Mouse (Mus musculus) MEL (cell line): ENCODE measurements around the gene Gm20388. TPM values are rescaled to one million over a fixed set of nuclear protein-coding genes. Genes with fewer than 3 reads are reported as not detected.

ENCODE experiments used
- DNase-seq: peaks from one replicate; pipeline ENCODE4 v3.0.0; 2011; ENCODE audit warnings: low read depth, low spot score
- H3K27ac ChIP-seq: 2 replicates; pipeline ENCODE4 v1.5.1; 2012; ENCODE audit warnings: low read depth, mild to moderate bottlenecking, control low read depth, low read length, moderate library complexity; ENCODE audit not compliant: control insufficient read depth
- H3K27me3 ChIP-seq, 2 experiments: fragments of 150-350 bp in 1 of 2; sonication (generic) in 1 of 2; 2 replicates each; pipeline ENCODE4 v1.6.1; 2012; ENCODE audit warnings: low read length in 2 of 2, mild to moderate bottlenecking in 2 of 2, improper control_type of control experiment in 1 of 2, moderate library complexity in 1 of 2; ENCODE audit not compliant: insufficient read depth in 2 of 2, control insufficient read depth in 1 of 2
- H3K36me3 ChIP-seq, 2 experiments: 2 replicates each; pipeline ENCODE4 v1.6.1; 2012 to 2014; ENCODE audit warnings: low read length in 2 of 2, improper control_type of control experiment in 1 of 2, inconsistent platforms in 1 of 2, mild to moderate bottlenecking in 1 of 2; ENCODE audit not compliant: insufficient read depth in 2 of 2, control insufficient read depth in 1 of 2
- H3K4me1 ChIP-seq, 2 experiments: fragments of 150-350 bp in 1 of 2; sonication (generic) in 1 of 2; 2 replicates each; pipeline ENCODE4 v1.6.1; 2012; ENCODE audit warnings: low read length in 2 of 2, improper control_type of control experiment in 1 of 2, mild to moderate bottlenecking in 1 of 2; ENCODE audit not compliant: insufficient read depth in 2 of 2, control insufficient read depth in 1 of 2
- H3K4me3 ChIP-seq, 2 experiments: fragments of 150-350 bp in 1 of 2; sonication (generic) in 1 of 2; 2 replicates each; pipeline ENCODE4 v1.5.1; 2012; ENCODE audit warnings: low read depth in 2 of 2, low read length in 2 of 2, mild to moderate bottlenecking in 2 of 2, moderate library complexity in 2 of 2, control low read depth in 1 of 2, improper control_type of control experiment in 1 of 2; ENCODE audit not compliant: control insufficient read depth in 1 of 2, insufficient read depth in 1 of 2
- H3K79me2 ChIP-seq: 2 replicates; pipeline ENCODE4 v1.6.1; 2012; ENCODE audit warnings: mild to moderate bottlenecking, low read length, moderate library complexity; ENCODE audit not compliant: control insufficient read depth, poor library complexity, insufficient read depth
- H3K9ac ChIP-seq: 2 replicates; pipeline ENCODE4 v1.6.1; 2012; ENCODE audit warnings: low read depth, mild to moderate bottlenecking, control low read depth, low read length, moderate library complexity; ENCODE audit not compliant: control insufficient read depth, poor library complexity, severe bottlenecking
- H3K9me3 ChIP-seq: fragments of 150-350 bp; sonication (generic); replicated peaks from 2 replicates; pipeline ENCODE4 v1.6.1; 2012; ENCODE audit warnings: mild to moderate bottlenecking, low read length, improper control_type of control experiment, moderate library complexity; ENCODE audit not compliant: insufficient read depth
- BHLHE40 ChIP-seq: IDR thresholded peaks from 2 replicates; pipeline ENCODE4 v1.6.1; 2012; ENCODE audit warnings: low read depth, mild to moderate bottlenecking, inconsistent platforms, low read length, improper control_type of control experiment, borderline replicate concordance
- CTCF ChIP-seq, 3 experiments: IDR thresholded peaks in 2 of 3; conservative IDR thresholded peaks in 1 of 3; 2 replicates each; pipeline ENCODE4 v1.5.1; 2011 to 2012; ENCODE audit warnings: low read length in 3 of 3, low read depth in 2 of 3, mild to moderate bottlenecking in 2 of 3, improper control_type of control experiment in 1 of 3, inconsistent platforms in 1 of 3, mixed read lengths in 1 of 3, moderate library complexity in 1 of 3; ENCODE audit not compliant: control insufficient read depth in 1 of 3, insufficient read depth in 1 of 3, poor library complexity in 1 of 3, severe bottlenecking in 1 of 3
- EP300 ChIP-seq, 2 experiments: IDR thresholded peaks; 2 replicates each; pipeline ENCODE4 v1.6.1; 2011; ENCODE audit warnings: improper control_type of control experiment in 2 of 2, low read length in 2 of 2, low read depth in 1 of 2, mild to moderate bottlenecking in 1 of 2
- ETS1 ChIP-seq: IDR thresholded peaks from 2 replicates; pipeline ENCODE4 v1.6.1; 2012; ENCODE audit warnings: low read depth, mild to moderate bottlenecking, inconsistent platforms, low read length, improper control_type of control experiment, moderate library complexity
- HCFC1 ChIP-seq: IDR thresholded peaks from 2 replicates; pipeline ENCODE4 v1.6.1; 2012; ENCODE audit warnings: low read depth, mild to moderate bottlenecking, inconsistent platforms, low read length, improper control_type of control experiment, moderate library complexity
- JUND ChIP-seq: IDR thresholded peaks from 2 replicates; pipeline ENCODE4 v1.6.1; 2011; ENCODE audit warnings: low read depth, mild to moderate bottlenecking, improper control_type of control experiment, low read length
- KAT2A ChIP-seq: conservative IDR thresholded peaks from 2 replicates; pipeline ENCODE4 v1.6.1; 2012; ENCODE audit warnings: low read depth, low read length, improper control_type of control experiment, inconsistent platforms
- MAZ ChIP-seq: IDR thresholded peaks from 2 replicates; pipeline ENCODE4 v1.6.1; 2012; ENCODE audit warnings: low read depth, mild to moderate bottlenecking, inconsistent platforms, low read length, improper control_type of control experiment
- MYC ChIP-seq: IDR thresholded peaks from 2 replicates; pipeline ENCODE4 v1.6.1; 2011; ENCODE audit warnings: low read depth, mild to moderate bottlenecking, low read length, improper control_type of control experiment, moderate library complexity
- NELFE ChIP-seq: IDR thresholded peaks from 2 replicates; pipeline ENCODE4 v1.6.1; 2011; ENCODE audit warnings: low read depth, low read length, improper control_type of control experiment
- NRF1 ChIP-seq: IDR thresholded peaks from 2 replicates; pipeline ENCODE4 v1.6.1; 2014; ENCODE audit warnings: low read depth, mild to moderate bottlenecking, inconsistent platforms, low read length, improper control_type of control experiment, moderate library complexity; ENCODE audit not compliant: poor library complexity, insufficient read depth, severe bottlenecking
- POLR2AphosphoS2 ChIP-seq: IDR thresholded peaks from 2 replicates; pipeline ENCODE4 v1.6.1; 2011; ENCODE audit warnings: low read length, improper control_type of control experiment
- RAD21 ChIP-seq: IDR thresholded peaks from 2 replicates; pipeline ENCODE4 v1.6.1; 2011; ENCODE audit warnings: mild to moderate bottlenecking, low read depth, low read length, improper control_type of control experiment
- TCF12 ChIP-seq: IDR thresholded peaks from 2 replicates; pipeline ENCODE4 v1.6.1; 2014; ENCODE audit warnings: low read depth, mild to moderate bottlenecking, inconsistent platforms, low read length, improper control_type of control experiment, moderate library complexity
- UBTF ChIP-seq: IDR thresholded peaks from 2 replicates; pipeline ENCODE4 v1.6.1; 2012; ENCODE audit warnings: low read depth, mild to moderate bottlenecking, inconsistent platforms, low read length, improper control_type of control experiment, moderate library complexity, borderline replicate concordance; ENCODE audit not compliant: insufficient read depth
- USF1 ChIP-seq: IDR thresholded peaks from 2 replicates; pipeline ENCODE4 v1.6.1; 2014; ENCODE audit warnings: low read depth, mild to moderate bottlenecking, inconsistent platforms, low read length, improper control_type of control experiment, moderate library complexity
- USF2 ChIP-seq, 2 experiments: IDR thresholded peaks; 2 replicates each; pipeline ENCODE4 v1.6.1; 2011 to 2012; ENCODE audit warnings: improper control_type of control experiment in 2 of 2, low read length in 2 of 2, borderline replicate concordance in 1 of 2, inconsistent platforms in 1 of 2, low read depth in 1 of 2, mild to moderate bottlenecking in 1 of 2; ENCODE audit not compliant: insufficient read depth in 1 of 2
- ZC3H11A ChIP-seq: IDR thresholded peaks from 2 replicates; pipeline ENCODE4 v1.6.1; 2012; ENCODE audit warnings: low read depth, mild to moderate bottlenecking, inconsistent platforms, low read length, improper control_type of control experiment
- ZMIZ1 ChIP-seq: IDR thresholded peaks from 2 replicates; pipeline ENCODE4 v1.6.1; 2012; ENCODE audit warnings: low read depth, mild to moderate bottlenecking, inconsistent platforms, low read length, improper control_type of control experiment, moderate library complexity
- polyA plus RNA-seq, 2 experiments: library from polyadenylated mRNA; stranded (reverse) in 1 of 2; unstranded in 1 of 2; fragments of >175 nt in 1 of 2; fragments of >200 nt in 1 of 2; gene quantifications; 2 replicates each; pipeline versions ENCODE4 v1.2.1 to v1.2.4; 2012; ENCODE audit warnings: low replicate concordance in 2 of 2, low read depth in 1 of 2; ENCODE audit not compliant: insufficient read length in 2 of 2, insufficient read depth in 1 of 2, missing spikeins in 1 of 2
- total RNA-seq: library from RNA; depleted of rRNA; stranded (reverse); fragments of 300-350 nt; gene quantifications from 2 replicates; pipeline ENCODE4 v1.2.3, GENCODE M21; 2012

Gm20388 gene
- total and polyA plus RNA-seq, 3 experiments, result 11.1 to 17.8 TPM; not detected in 1

- Histone ChIP-seq H3K9me3 (no peaks in the 10 kb centered on the region), H3K36me3 (no peaks in the 10 kb centered on the region), H3K4me3 (no peak overlapping the region), H3K9ac (no peak overlapping the region), H3K79me2 (no peaks in the 10 kb centered on the region), H3K4me1 (no peaks in the 10 kb centered on the region), H3K27ac (no peak overlapping the region), H3K27me3 (no peaks in the 10 kb centered on the region)
- TF ChIP-seq JUND (no peak), CTCF (IDR thresholded peaks at IDR 0.05 in 2 of 3, conservative IDR thresholded peaks at IDR 0.05 in 1 of 3; ENCODE audit: control insufficient read depth in 1 of 3, insufficient read depth in 1 of 3, low read depth in 2 of 3, low read length in 3 of 3, poor library complexity in 1 of 3, severe bottlenecking in 1 of 3) (no peak), ETS1 (no peak), USF1 (no peak), KAT2A (no peak), TCF12 (no peak)
- DNase-seq, result no peak
Measured at GRCm38 (mm10) chr8:124193992-124194391, 4283.4 kb downstream of the Gm20388 start.

- H3K9ac ChIP-seq, result no peak overlapping the region
- H3K27ac ChIP-seq, result no peak overlapping the region
- DNase-seq, result no peak
- H3K79me2 ChIP-seq, result no peaks in the 10 kb centered on the region
- peaks cover 0 to under 1% of the 10 kb centered on the region in 2 experiments; a peak in 1 of 4 replicates for H3K27me3 ChIP-seq
- no peaks in the 10 kb centered on the region for H3K4me1 ChIP-seq
- TF ChIP-seq MYC (no peak), NELFE (no peak), USF2 (IDR thresholded peaks at IDR 0.05; ENCODE audit: borderline replicate concordance in 1 of 2, insufficient read depth in 1 of 2, low read depth in 1 of 2, low read length in 2 of 2) (no peak)
- TF ChIP-seq, all 39 proteins: peak for 0
- Histone ChIP-seq H3K36me3 (no peaks in the 10 kb centered on the region), H3K9me3 (no peaks in the 10 kb centered on the region), H3K4me3 (no peak overlapping the region)
Measured at GRCm38 (mm10) chr8:124196195-124196594, 4285.6 kb downstream of the Gm20388 start.

GRCm38 (mm10) chr8:124196797-124197196, 4286.2 kb downstream of the Gm20388 start:
- no peaks in the 10 kb centered on the region for H3K4me1 ChIP-seq
- H3K27me3 ChIP-seq, result peaks cover 0 to 2% of the 10 kb centered on the region in 2 experiments; a peak in 1 of 4 replicates
- TF ChIP-seq EP300 (IDR thresholded peaks at IDR 0.05; ENCODE audit: low read depth in 1 of 2, low read length in 2 of 2), result no peak
- no peak for TF ChIP-seq ZMIZ1
- TF ChIP-seq JUND, result no peak
- TF ChIP-seq RAD21, result no peak
- TF ChIP-seq MYC, result no peak
- no peak for TF ChIP-seq ETS1
- no peak for TF ChIP-seq ZC3H11A
- no peak for TF ChIP-seq NRF1
- TF ChIP-seq UBTF, result no peak
- no peak for TF ChIP-seq HCFC1
- no peak for TF ChIP-seq BHLHE40
- no peak for TF ChIP-seq POLR2AphosphoS2
- TF ChIP-seq KAT2A, result no peak
- TF ChIP-seq MAZ, result no peak

More at GRCm38 (mm10) chr8:124196797-124197196, 4286.2 kb downstream of the Gm20388 start:
- Histone ChIP-seq H3K27ac (no peak overlapping the region), H3K9ac (no peak overlapping the region), H3K36me3 (no peaks in the 10 kb centered on the region), H3K9me3 (no peaks in the 10 kb centered on the region), H3K4me3 (no peak overlapping the region), H3K79me2 (no peaks in the 10 kb centered on the region)
- no peak for DNase-seq
